Mouse (Mus musculus) hindbrain, embryonic 16.5 days (tissue): ENCODE measurements around the gene Calhm5. TPM values are rescaled to one million over a fixed set of nuclear protein-coding genes. Genes with fewer than 3 reads are reported as not detected.

Experiments used
- polyA plus RNA-seq: library from polyadenylated mRNA; unstranded; fragments of >200 nt; fragmentation: Nextera tagmentation; extraction: Ambion mirVana; gene quantifications from 2 replicates; pipeline ENCODE4 v1.2.1, GENCODE M21; 2015

Gene Calhm5
- polyA plus RNA-seq, 1 experiment from 2014 or later: 1.0 TPM

Other genes with a start within 250 kb of the Calhm5 start
- gene Sult3a1, start 238.8 kb downstream of the Calhm5 start, polyA plus RNA-seq: not detected in 2 replicates
- 1.3 and 1.9 TPM in 2 replicates for gene Rsph4a, start 191.4 kb downstream of the Calhm5 start, polyA plus RNA-seq
- gene Zup1, start 145.2 kb downstream of the Calhm5 start, polyA plus RNA-seq: 17.0 and 18.6 TPM in 2 replicates
- 110 TPM in 2 replicates for gene Rwdd1, start 76.9 kb downstream of the Calhm5 start, polyA plus RNA-seq
- not detected in 2 replicates for gene Trappc3l, start 58.9 kb downstream of the Calhm5 start, polyA plus RNA-seq
- gene Calhm4, start 52.2 kb downstream of the Calhm5 start, polyA plus RNA-seq: not detected in 2 replicates
- 0.76 and 0.79 TPM in 2 replicates for gene Calhm6, start 31.5 kb upstream of the Calhm5 start, polyA plus RNA-seq
- gene Dse, start 111.2 kb upstream of the Calhm5 start, polyA plus RNA-seq: 6.1 and 9.1 TPM in 2 replicates
- gene Tspyl1, start 185.7 kb upstream of the Calhm5 start, polyA plus RNA-seq: 125 and 134 TPM in 2 replicates
- 413 and 424 TPM in 2 replicates for gene Tspyl4, start 200.9 kb upstream of the Calhm5 start, polyA plus RNA-seq